Mouse (Mus musculus): ENCODE results near the gene Slc22a8.

Gene Slc22a8

DNA sequence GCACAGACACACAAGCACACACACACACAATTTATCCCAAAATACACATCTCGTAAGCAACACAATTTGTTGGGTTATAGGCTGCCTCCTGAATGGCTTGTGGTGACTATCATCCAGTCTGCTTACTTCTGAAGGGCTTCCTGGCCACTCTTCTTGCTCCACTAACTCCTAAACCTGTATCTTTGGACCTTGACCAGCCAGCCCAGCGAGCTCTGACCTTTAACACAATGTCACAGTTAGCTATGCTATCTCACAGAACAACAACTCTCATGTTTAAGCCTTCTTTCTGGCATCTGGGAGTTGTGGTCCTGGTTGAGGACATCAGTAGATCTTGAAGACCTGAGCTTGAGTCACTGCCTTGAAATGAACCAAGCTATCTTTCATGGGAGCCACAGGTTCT lies 8.2 kb downstream of the Slc22a8 start:
- DNase-seq (ENCODE audit: low spot score): no peak

DNA sequence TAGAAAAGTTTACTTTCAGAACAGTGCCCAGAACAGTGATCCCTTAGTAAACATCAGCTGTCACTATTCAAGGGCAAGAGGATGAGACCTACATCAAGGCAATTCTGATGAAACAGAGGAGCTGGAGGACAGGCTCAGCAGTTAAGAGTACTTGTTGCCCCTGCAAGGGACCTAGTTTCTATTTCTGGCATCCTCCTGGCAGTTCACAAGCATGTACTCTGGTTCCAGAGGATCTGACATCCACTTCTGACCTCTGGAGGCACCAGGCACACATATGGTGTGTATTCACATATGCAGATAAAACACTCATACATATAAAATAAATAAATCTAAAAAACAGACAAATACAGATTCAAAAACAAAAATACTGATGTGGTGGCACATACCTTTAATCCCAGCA lies 10.9 kb downstream of the Slc22a8 start:
- DNase-seq (ENCODE audit: low spot score): no peak

DNA sequence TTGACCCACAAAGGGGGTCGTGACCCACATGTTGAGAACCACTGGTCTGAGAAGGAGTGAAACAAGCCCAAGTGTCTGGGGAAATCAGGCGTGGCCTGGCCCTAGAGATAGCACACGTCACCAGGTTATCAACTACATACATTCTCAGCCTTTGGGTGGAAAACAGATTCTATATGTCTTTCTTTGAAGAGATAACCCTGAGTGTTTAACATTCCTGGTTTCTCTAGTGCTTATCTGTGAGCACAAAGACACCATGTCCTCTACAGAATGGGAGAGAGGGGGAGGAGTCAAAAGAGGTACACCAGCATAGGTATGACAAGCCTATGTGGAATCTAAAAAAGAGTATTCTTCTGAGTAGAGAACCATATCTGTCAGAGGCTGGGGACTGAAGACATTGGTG lies 11.9 kb downstream of the Slc22a8 start:
- peak; percentile 84 for DNase-seq (ENCODE audit: low spot score)

DNA sequence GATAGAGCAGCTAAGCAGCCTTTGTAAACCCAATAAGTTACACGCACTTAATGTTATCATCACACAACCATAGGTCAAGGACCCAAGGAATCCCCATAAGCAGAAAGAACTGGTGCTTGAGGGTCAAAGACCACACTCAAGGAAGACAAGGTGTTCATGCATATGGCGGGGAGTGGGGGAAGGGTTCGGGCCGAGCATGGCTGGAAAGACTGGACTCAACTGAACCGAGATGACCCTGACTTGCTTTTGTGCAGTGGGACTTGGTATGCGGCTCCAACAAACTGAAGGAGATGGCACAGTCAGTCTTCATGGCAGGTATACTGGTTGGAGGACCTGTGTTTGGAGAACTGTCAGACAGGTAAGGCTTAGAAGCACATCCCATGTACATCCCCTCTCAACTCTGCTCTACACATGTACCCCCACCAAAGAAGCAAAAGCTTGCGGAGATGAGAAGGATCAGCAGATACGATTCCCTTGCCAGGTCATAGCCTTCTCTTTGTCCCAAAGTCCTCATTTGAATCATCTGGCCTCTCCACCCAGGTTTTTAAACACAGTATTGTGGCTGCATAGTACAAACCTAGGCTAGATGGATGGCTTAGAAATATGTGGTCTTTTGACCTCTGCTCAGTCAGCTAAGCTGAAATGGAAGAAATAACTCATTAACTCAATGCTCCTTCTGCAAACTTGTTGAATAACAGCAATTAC lies 13.6 kb downstream of the Slc22a8 start:
- DNase-seq (ENCODE audit: low spot score): no peak

DNA sequence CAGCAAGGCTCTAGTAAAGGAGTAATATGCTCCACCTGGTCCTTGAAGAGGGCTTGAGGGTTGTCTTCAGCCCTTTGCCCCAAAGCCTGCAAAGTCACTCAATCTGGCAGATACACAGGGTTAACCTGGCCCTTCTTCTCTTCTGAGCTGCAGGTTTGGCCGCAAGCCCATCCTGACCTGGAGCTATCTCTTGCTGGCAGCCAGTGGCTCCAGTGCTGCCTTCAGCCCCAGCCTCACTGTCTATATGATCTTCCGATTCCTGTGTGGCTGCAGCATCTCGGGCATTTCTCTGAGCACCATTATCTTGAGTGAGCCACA lies 14.1 kb downstream of the Slc22a8 start:
- DNase-seq (ENCODE audit: low spot score): peak; percentile 26

DNA sequence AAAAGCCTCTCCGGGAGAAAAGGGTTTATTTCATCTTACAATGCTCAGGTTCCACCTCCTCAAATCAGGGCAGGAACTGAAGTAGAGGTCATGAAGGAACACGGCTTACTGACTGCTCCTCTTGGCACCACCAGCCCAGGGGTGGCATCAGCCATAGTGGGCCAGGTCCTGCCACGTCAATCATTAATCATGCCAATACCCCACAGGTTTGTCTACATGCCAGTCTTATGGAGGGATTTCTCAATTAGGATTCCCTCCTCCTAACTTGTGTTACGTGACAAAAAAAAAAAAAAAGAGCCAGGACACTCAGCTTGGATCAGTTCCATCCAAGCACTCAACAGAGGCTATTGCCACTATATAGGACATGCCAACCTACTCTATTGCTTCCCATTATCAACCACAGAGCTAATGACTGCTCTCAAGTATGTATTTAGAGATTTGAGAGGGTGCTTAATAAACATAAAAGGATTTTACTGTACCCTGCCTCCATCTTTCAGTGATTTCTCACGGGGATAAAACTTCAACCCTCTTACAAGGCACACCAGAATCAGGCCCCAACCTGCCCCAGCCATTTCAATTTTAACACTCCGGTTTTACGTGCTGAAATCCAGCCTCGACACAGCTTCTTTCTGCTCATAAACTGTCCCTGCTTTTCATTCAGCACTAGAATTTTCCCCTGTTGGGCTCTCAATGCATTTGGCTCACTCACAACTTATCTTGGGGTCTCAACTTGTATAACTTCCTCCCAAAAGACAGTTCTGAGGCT lies 20.5 kb downstream of the Slc22a8 start:
- no peak for DNase-seq (ENCODE audit: low spot score)

DNA sequence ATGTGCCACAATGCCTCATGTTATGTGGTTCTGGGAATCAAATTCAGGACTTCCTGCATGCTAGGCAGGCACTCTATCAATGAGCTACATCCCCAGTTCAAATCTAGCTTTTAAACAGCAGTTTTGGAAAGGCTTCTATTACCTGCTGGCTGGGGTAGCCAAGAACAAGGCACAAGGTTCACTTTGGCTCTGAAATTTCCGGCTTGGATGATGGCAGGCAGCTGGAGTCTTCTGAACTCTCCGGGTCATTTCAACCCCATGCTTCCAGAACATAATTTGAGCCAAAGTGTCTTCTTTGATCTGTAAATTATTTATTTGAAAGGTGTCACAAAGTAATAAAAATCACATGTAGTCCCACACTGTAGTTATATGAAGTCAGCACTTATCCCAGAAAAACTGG lies 22.1 kb downstream of the Slc22a8 start:
- DNase-seq (ENCODE audit: low spot score): no peak

DNA sequence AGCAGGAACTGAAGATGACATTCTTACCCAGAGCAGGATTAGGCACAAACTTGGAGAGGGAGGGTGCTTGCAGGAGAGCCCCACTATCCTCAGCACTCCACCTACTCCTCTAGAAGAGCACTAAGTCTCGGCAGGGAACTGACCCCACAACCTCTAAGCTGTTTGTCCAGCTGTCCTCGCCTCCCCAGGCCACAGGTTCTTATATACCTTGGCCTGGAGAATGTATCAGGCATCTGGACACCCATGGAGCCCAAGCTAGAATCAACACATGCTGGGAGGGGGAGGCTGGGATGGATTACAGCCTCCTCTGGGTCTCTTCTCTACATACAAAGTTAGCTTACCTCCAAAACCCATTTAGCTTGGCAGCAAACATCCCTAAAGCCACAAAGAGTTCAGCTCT lies 23.3 kb downstream of the Slc22a8 start:
- DNase-seq (ENCODE audit: low spot score): no peak

DNA sequence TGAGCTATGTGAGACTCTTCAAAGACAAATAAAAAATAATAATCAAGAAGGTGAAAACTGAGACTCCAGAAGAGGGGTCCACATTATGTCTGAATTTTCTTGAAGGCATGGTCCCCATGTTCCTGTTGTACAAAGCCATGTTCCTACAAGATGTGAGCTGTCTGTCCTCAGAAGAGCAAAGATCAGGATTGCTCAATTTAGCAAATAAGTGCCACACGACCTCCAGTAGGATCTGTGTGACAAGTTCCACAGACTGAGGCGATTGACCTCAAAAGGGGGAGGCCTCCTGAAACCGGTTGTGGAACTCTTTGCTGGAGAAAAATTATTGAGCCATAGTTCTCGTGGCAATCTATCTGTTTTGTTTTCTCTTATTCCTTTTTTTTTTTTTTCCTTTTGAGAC lies 25.3 kb downstream of the Slc22a8 start:
- no peak for DNase-seq (ENCODE audit: low spot score)

DNA sequence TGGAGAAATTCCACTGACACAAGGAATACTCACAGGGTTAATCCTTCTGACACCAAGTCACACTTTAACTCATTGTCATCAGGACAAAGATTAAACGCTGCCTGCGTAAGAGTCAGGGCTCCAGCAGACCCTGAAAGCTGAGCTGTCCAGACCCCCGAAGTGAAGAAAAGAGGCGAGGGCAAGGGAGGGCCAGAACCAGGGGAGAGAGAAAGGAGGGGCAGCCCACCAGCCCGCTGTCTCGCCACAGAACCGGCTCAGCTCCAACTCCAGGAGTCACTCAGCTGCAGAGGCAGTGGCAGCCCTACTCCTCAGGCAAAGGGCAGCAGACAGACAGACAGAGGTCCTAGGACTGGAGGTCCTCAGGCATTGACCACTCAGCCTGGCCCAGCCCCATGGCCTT lies 26.9 kb downstream of the Slc22a8 start, which contains the start of gene Slc22a6:
TSS of gene Slc22a6 (plus strand) at position 136 of the 400 bp plus-strand sequence.
- no peak for DNase-seq (ENCODE audit: low spot score)

DNA sequence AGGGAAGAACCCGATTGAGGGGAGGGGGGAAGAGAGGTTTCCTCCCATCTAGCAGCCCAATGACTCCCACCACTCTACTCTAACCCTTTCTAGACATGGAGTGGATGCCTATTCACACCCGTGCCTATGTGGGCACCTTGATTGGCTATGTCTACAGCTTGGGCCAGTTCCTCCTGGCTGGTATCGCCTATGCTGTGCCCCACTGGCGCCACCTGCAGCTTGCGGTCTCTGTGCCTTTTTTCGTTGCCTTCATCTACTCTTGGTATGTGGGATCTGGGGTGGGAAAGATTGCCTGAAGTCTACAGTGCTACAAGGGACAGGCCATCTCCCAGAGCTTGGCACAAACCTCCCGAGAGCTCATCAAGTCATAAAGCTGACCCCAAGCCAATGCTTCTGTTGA lies 30.0 kb downstream of the Slc22a8 start:
- no peak for DNase-seq (ENCODE audit: low spot score)

DNA sequence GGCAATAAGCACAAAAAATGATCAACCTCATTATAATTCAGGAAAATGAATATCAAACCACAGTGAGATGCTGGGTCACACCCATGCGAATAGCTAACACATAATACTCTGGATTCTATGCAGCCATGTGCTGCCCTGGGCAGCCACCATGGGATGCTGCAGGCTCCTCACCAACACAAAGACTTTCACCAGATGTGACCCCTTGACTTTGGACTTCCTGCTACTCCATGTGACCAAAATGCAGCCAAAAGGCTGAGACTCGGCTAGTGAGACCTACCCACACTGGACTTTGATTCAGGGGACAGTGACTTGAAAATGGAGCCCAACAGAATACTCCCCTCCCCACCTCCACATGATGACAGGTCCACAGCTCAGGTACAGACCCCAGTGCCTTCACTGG lies 39.2 kb downstream of the Slc22a8 start:
- no peak for DNase-seq (ENCODE audit: low spot score)

DNA sequence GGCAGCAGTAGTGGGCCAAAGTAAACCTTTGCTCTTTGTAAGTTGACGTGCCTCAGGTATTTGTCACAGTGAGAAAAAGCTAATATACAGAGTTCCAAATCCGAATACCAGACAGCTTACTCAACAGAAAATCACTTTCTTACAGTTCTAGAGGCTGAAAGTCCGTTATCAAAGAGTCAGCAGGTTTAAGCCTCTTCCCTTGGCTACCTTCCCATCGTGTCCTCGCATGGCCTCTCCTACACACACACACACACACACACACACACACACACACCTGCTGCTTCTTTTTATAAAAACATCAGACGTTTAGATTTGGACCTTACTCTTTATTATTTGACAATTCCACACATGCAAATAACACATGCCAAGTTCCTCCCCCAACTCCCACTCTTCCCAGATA lies 39.8 kb downstream of the Slc22a8 start:
- no peak for DNase-seq (ENCODE audit: low spot score)

DNA sequence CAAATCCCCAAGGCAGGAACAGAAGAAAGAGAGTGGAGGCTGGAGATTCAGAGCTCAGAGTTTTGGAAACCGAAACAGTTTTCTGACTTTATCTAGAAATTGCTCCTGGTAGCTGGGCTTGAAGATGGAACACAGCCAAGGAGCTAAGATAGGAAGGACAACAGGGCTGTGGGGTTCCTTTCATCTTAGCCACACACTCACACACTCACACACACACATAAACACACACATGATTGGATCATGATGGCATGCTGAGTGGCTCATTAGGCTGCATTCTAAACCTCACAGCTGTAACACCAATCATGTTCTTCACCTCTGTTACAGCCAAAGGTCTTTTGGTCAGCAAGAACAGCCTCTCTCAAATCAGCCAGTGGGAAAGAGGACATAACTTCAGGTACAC lies 41.0 kb downstream of the Slc22a8 start:
- DNase-seq (ENCODE audit: low spot score): no peak

DNA sequence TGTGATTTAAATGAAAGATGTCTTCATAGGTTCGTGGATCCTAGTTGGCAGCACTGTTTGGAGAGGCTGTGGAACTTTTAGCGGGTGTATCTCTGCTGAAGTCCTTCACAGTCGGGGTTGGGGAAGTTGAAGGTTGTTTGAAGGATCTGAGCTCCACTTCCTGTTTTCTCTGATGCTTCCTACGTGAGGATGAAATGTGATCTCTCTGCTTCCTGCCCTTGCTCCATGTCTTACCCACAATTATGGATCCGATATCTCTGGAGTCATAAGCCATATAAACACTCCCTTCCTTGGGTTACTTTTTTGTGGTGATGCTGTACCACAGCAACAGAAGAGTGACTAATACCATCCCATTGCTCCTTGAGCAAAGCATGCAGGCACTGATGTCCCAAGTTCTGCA lies 51.0 kb downstream of the Slc22a8 start:
- DNase-seq (ENCODE audit: low spot score): no peak

DNA sequence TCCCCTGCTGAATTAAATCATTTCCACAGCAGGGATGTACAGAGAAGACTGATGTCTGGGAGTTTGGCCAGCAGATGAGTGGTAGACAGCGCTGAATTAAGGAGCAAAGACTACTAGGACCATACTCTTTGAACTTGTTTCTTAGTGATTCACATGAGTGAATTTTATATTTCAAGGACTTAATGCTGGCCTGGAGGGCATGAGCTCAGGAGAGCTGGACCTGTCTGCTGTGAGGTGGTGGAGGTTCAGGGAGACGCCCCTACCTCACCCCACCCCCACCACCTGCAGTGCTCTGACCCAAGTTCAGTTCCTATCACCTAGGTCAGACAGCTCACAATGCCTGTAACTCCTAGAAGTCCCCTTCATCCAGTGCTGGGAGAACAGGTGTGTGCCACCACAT lies 55.3 kb downstream of the Slc22a8 start:
- no peak for DNase-seq (ENCODE audit: low spot score)

DNA sequence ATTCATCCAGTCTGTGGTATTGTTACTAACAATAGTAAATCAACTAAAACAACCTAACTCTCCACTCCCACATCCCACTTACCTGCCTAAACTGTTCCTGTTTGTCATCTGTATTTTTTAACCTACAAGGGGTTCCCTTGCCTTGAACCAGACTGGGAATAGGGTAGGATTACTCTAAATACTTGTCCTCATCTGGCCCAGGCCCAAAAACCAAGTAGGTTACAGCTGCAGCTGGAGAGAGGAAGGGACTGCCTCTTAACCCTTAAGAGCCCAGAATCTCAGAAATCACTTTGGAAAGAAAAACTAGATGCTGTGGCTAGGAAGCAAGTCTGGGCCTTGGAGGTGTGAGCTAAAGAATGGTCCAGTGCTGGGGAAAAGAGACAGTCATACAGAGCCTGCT lies 64.8 kb downstream of the Slc22a8 start:
- no peak for DNase-seq (ENCODE audit: low spot score)

DNA sequence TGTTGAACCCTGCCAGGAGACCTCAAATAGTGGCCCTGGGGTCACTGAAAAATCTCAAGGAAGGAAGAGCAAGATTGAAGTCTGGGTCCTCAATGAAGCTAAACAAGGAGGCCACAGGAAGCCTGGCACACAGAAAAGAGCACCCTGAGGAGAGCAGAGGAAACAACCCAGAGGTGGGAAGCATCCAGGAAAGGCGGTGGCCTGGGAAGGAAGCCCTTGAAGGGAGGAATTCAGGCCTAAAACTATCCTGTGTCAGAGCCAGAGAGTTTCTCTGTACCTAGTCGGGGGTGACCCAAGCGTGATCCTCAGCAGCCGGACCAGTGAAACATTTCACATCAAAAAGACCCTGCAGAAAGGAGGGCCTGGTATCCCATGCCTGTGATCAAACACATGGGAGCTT lies 65.3 kb downstream of the Slc22a8 start:
- DNase-seq (ENCODE audit: low spot score): no peak
